Comparison of ENCODE assay signal across 38 mouse cellular contexts in genomic region chr17:23807918-23808317, GRCm38 (mm10). TPM values are rescaled to one million over a fixed set of nuclear protein-coding genes. Genes with fewer than 3 reads are reported as not detected.
"Had no signal": no experiment of that assay in that cellular context is flagged by ENCODE, and none has a peak within 500 bp of the region (broad histone marks: within the 10 kb centered on the region; RNA-seq: fewer than 3 reads in every experiment).

No protein-coding gene starts in this region.

- H3K27ac ChIP-seq: gastrocnemius, adult 2 months; heart, embryonic 10.5 days; hindbrain, embryonic 13.5 days; hindbrain, embryonic 15.5 days; hindbrain, postnatal 0 days; kidney, postnatal 0 days; limb, embryonic 13.5 days; limb, embryonic 15.5 days; liver, embryonic 12.5 days; liver, embryonic 14.5 days had no signal

- H3K4me3 ChIP-seq: gastrocnemius, adult 2 months; heart, embryonic 10.5 days; heart, embryonic 12.5 days; hindbrain, embryonic 13.5 days; hindbrain, embryonic 15.5 days; limb, embryonic 13.5 days; limb, embryonic 15.5 days; liver, embryonic 12.5 days had no signal

- ATAC-seq: hindbrain, postnatal 0 days; intestine, embryonic 16.5 days; liver, embryonic 12.5 days had no signal

- H3K27me3 ChIP-seq: heart, embryonic 12.5 days; hindbrain, embryonic 13.5 days; hindbrain, embryonic 15.5 days; limb, embryonic 13.5 days; limb, embryonic 15.5 days; liver, embryonic 12.5 days had no signal

- H3K9me3 ChIP-seq: heart, embryonic 10.5 days; heart, embryonic 12.5 days; hindbrain, embryonic 13.5 days; hindbrain, embryonic 15.5 days; limb, embryonic 13.5 days; limb, embryonic 15.5 days; liver, embryonic 12.5 days had no signal

- DNase-seq: gastrocnemius, adult 2 months; gastrocnemius, postnatal 10 days; gastrocnemius, postnatal 25 days; heart, adult 18-20 months; heart, postnatal 10 days; heart, postnatal 36 days; kidney, adult 11 months; kidney, postnatal 14 days; layer of hippocampus, adult 9-11 months; layer of hippocampus, postnatal 36 days; left cerebral cortex, postnatal 4 days had no signal

- H3K4me2 ChIP-seq: heart, embryonic 12.5 days; hindbrain, embryonic 13.5 days; limb, embryonic 13.5 days; limb, embryonic 15.5 days; liver, embryonic 12.5 days had no signal

- H3K9ac ChIP-seq: heart, embryonic 12.5 days; hindbrain, embryonic 13.5 days; hindbrain, embryonic 15.5 days; limb, embryonic 13.5 days; limb, embryonic 15.5 days; liver, embryonic 12.5 days; liver, embryonic 14.5 days had no signal

RNA-seq across cellular contexts. Expression of gene Prss33, which starts 27.9 kb away (rescaled TPM):
- total RNA-seq: gastrocnemius, adult 2 months; gastrocnemius, postnatal 10 days; gastrocnemius, postnatal 25 days; gastrocnemius, postnatal 4 days; granulocyte monocyte progenitor cell, adult 5-6 weeks; heart, adult 18-20 months; heart, adult 8-10 months; heart, postnatal 10 days; heart, postnatal 36 days; hindbrain, postnatal 0 days; layer of hippocampus, postnatal 14 days; layer of hippocampus, postnatal 36 days; left cerebral cortex, adult 18-20 months; left cerebral cortex, postnatal 10 days; left cerebral cortex, postnatal 25 days; liver, adult 2 months had no signal
- polyA plus RNA-seq: heart, embryonic 10.5 days; heart, embryonic 12.5 days; heart, embryonic 14.5 days; heart, embryonic 16.5 days; hindbrain, embryonic 11.5 days; hindbrain, postnatal 0 days; limb, embryonic 11.5 days; limb, embryonic 13.5 days; limb, embryonic 15.5 days; liver, adult 2 months; liver, embryonic 12.5 days; liver, embryonic 14.5 days; liver, embryonic 16.5 days had no signal

RNA-seq across cellular contexts. Expression of gene Prss32, which starts 35.7 kb away (rescaled TPM):
- total RNA-seq: gastrocnemius, adult 2 months; gastrocnemius, postnatal 10 days; gastrocnemius, postnatal 25 days; gastrocnemius, postnatal 4 days; granulocyte monocyte progenitor cell, adult 5-6 weeks; heart, adult 18-20 months; heart, adult 8-10 months; heart, postnatal 10 days; heart, postnatal 36 days; hematopoietic stem cell, adult 5-6 weeks; hindbrain, postnatal 0 days; layer of hippocampus, adult 18-20 months; layer of hippocampus, adult 8-10 months; layer of hippocampus, postnatal 36 days; left cerebral cortex, adult 18-20 months; left cerebral cortex, postnatal 10 days; left cerebral cortex, postnatal 25 days; liver, adult 2 months had no signal
- polyA plus RNA-seq: heart, embryonic 10.5 days; heart, embryonic 12.5 days; heart, embryonic 14.5 days; hindbrain, embryonic 11.5 days; hindbrain, embryonic 13.5 days; hindbrain, embryonic 15.5 days; kidney, postnatal 0 days; limb, embryonic 11.5 days; limb, embryonic 13.5 days; limb, embryonic 15.5 days; liver, embryonic 12.5 days; liver, embryonic 14.5 days; liver, embryonic 16.5 days had no signal
